Mouse (Mus musculus): ENCODE measurements around the gene Osbpl5.
"Not testable (repeated sequence)": the region's sequence is repeated elsewhere in the genome, so short reads cannot be mapped to it uniquely, and the experiment has no call there.

Osbpl5 gene

GRCm38 (mm10) chr7:143706697-143707438, 49.9 kb downstream of the Osbpl5 start:
- peak; percentile 94 for DNase-seq (ENCODE audit: low spot score)

GRCm38 (mm10) chr7:143696140-143696539, 60.6 kb downstream of the Osbpl5 start:
- no peak for DNase-seq (ENCODE audit: low spot score)

GRCm38 (mm10) chr7:143694550-143694949, 62.2 kb downstream of the Osbpl5 start:
- DNase-seq (ENCODE audit: low spot score) = no peak

- DNase-seq (ENCODE audit: low spot score) = no peak
Observed at GRCm38 (mm10) chr7:143692746-143693510, 63.9 kb downstream of the Osbpl5 start.

- DNase-seq (ENCODE audit: low spot score) = no peak
Observed at GRCm38 (mm10) chr7:143691909-143692308, 64.9 kb downstream of the Osbpl5 start.

GRCm38 (mm10) chr7:143691181-143691580, 65.6 kb downstream of the Osbpl5 start:
- DNase-seq (ENCODE audit: low spot score) = no peak

- DNase-seq (ENCODE audit: low spot score) = no peak
Observed at GRCm38 (mm10) chr7:143689946-143690345, 66.8 kb downstream of the Osbpl5 start.

GRCm38 (mm10) chr7:143689481-143689880, 67.3 kb downstream of the Osbpl5 start:
- DNase-seq (ENCODE audit: low spot score) = no peak

GRCm38 (mm10) chr7:143686676-143687075, 70.1 kb downstream of the Osbpl5 start:
- not testable (repeated sequence) for DNase-seq (ENCODE audit: low spot score)

- DNase-seq (ENCODE audit: low spot score) = not testable (repeated sequence)
Observed at GRCm38 (mm10) chr7:143686191-143686590, 70.6 kb downstream of the Osbpl5 start.

GRCm38 (mm10) chr7:143685359-143686067, 71.3 kb downstream of the Osbpl5 start, which contains the start of gene Tnfrsf23:
Tnfrsf23 (minus strand) TSS chr7:143685872.
- DNase-seq (ENCODE audit: low spot score) = peak; percentile 40

- DNase-seq (ENCODE audit: low spot score) = not testable (repeated sequence)
Observed at GRCm38 (mm10) chr7:143684569-143684968, 72.2 kb downstream of the Osbpl5 start.

GRCm38 (mm10) chr7:143681566-143681965, 75.2 kb downstream of the Osbpl5 start:
- DNase-seq (ENCODE audit: low spot score) = no peak

- DNase-seq (ENCODE audit: low spot score) = not testable (repeated sequence)
Observed at GRCm38 (mm10) chr7:143680836-143681235, 75.9 kb downstream of the Osbpl5 start.

- not testable (repeated sequence) for DNase-seq (ENCODE audit: low spot score)
Observed at GRCm38 (mm10) chr7:143679650-143680049, 77.1 kb downstream of the Osbpl5 start.

GRCm38 (mm10) chr7:143666427-143667311, 90.1 kb downstream of the Osbpl5 start:
- DNase-seq (ENCODE audit: low spot score) = no peak

- DNase-seq (ENCODE audit: low spot score) = no peak
Observed at GRCm38 (mm10) chr7:143663470-143663869, 93.3 kb downstream of the Osbpl5 start.

- no peak for DNase-seq (ENCODE audit: low spot score)
Observed at GRCm38 (mm10) chr7:143660797-143661196, 96.0 kb downstream of the Osbpl5 start.

GRCm38 (mm10) chr7:143649769-143650346, 106.9 kb downstream of the Osbpl5 start:
- not testable (repeated sequence) for DNase-seq (ENCODE audit: low spot score)

- peak; percentile 44 for DNase-seq (ENCODE audit: low spot score)
Observed at GRCm38 (mm10) chr7:143649034-143649768, 107.6 kb downstream of the Osbpl5 start, which contains the start of gene Tnfrsf22. Tnfrsf22 (minus strand) TSS chr7:143649661.
